ENCODE assay signal across 21 mouse cellular contexts in genomic region chr13:94468551-94468950, GRCm38 (mm10).
"Had no signal": no experiment of that assay in that cellular context is flagged by ENCODE, and none has a peak within 500 bp of the region (broad histone marks: within the 10 kb centered on the region; RNA-seq: fewer than 3 reads in every experiment).

No protein-coding gene starts in this region.

- ATAC-seq: hindbrain, embryonic 16.5 days; hindbrain, postnatal 0 days; intestine, embryonic 15.5 days; intestine, embryonic 16.5 days; intestine, postnatal 0 days had no signal

- DNase-seq: heart, postnatal 10 days; heart, postnatal 14 days; heart, postnatal 36 days; heart, postnatal 4 days; kidney, adult 11 months; kidney, adult 18-20 months; kidney, adult 2 months; kidney, adult 8-10 months; kidney, adult 9 months; kidney, postnatal 10 days; kidney, postnatal 14 days; kidney, postnatal 25 days; kidney, postnatal 36 days; kidney, postnatal 4 days; layer of hippocampus, adult 9-11 months; layer of hippocampus, postnatal 36 days had no signal
